Mouse (Mus musculus) gastrocnemius, postnatal 10 days (tissue): Measurements from ENCODE around the gene Hecw2. TPM values are rescaled to one million over a fixed set of nuclear protein-coding genes. Genes with fewer than 3 reads are reported as not detected.

Experiments used
- DNase-seq: peaks from one replicate; pipeline ENCODE4 v3.0.0; 2021; ENCODE audit warnings: mixed read lengths
- total RNA-seq, 2 experiments: library from RNA; stranded (reverse); gene quantifications; 2 replicates each; pipeline ENCODE4 v1.2.3; 2021

The Hecw2 gene
- total RNA-seq, 2 experiments from 2014 or later = 4.2 to 4.7 TPM

- DNase-seq = no peak
Measured at GRCm38 (mm10) chr1:54118342-54118973, 76.5 kb downstream of the Hecw2 start.

- DNase-seq = no peak
Measured at GRCm38 (mm10) chr1:54110920-54111605, 83.9 kb downstream of the Hecw2 start.

- DNase-seq = no peak
Measured at GRCm38 (mm10) chr1:54109255-54109654, 85.7 kb downstream of the Hecw2 start.

- DNase-seq = no peak
Measured at GRCm38 (mm10) chr1:54106756-54107155, 88.2 kb downstream of the Hecw2 start.

GRCm38 (mm10) chr1:54079708-54080107 lies 115.3 kb downstream of the Hecw2 start:
- DNase-seq = no peak

GRCm38 (mm10) chr1:54074456-54074855 lies 120.5 kb downstream of the Hecw2 start:
- no peak for DNase-seq

- DNase-seq = no peak
Measured at GRCm38 (mm10) chr1:54070121-54070520, 124.8 kb downstream of the Hecw2 start.

- DNase-seq = no peak
Measured at GRCm38 (mm10) chr1:54068248-54068647, 126.7 kb downstream of the Hecw2 start.

GRCm38 (mm10) chr1:54065434-54065833 lies 129.5 kb downstream of the Hecw2 start:
- no peak for DNase-seq

- DNase-seq = no peak
Measured at GRCm38 (mm10) chr1:54061078-54061477, 133.9 kb downstream of the Hecw2 start.

GRCm38 (mm10) chr1:54059731-54060130 lies 135.2 kb downstream of the Hecw2 start:
- DNase-seq = no peak

GRCm38 (mm10) chr1:54052771-54053170 lies 142.2 kb downstream of the Hecw2 start:
- no peak for DNase-seq

- DNase-seq = no peak
Measured at GRCm38 (mm10) chr1:54046923-54047322, 148.0 kb downstream of the Hecw2 start.

GRCm38 (mm10) chr1:54039062-54039461 lies 155.9 kb downstream of the Hecw2 start:
- DNase-seq = no peak

GRCm38 (mm10) chr1:54017686-54018085 lies 177.3 kb downstream of the Hecw2 start:
- DNase-seq = no peak

GRCm38 (mm10) chr1:54015739-54016138 lies 179.2 kb downstream of the Hecw2 start:
- no peak for DNase-seq

GRCm38 (mm10) chr1:54012414-54012813 lies 182.6 kb downstream of the Hecw2 start:
- DNase-seq = no peak

- no peak for DNase-seq
Measured at GRCm38 (mm10) chr1:54009418-54010064, 185.4 kb downstream of the Hecw2 start.

- no peak for DNase-seq
Measured at GRCm38 (mm10) chr1:54005860-54006386, 189.0 kb downstream of the Hecw2 start.

- no peak for DNase-seq
Measured at GRCm38 (mm10) chr1:54003288-54003687, 191.7 kb downstream of the Hecw2 start.

- no peak for DNase-seq
Measured at GRCm38 (mm10) chr1:54002077-54002476, 192.9 kb downstream of the Hecw2 start.

GRCm38 (mm10) chr1:53997239-53997638 lies 197.7 kb downstream of the Hecw2 start:
- no peak for DNase-seq

GRCm38 (mm10) chr1:53986185-53986892 lies 208.6 kb downstream of the Hecw2 start:
- no peak for DNase-seq
